Mouse (Mus musculus) spleen, postnatal 14 days (tissue): ENCODE data around the gene Kcnab3.
A peak's percentile ranks its signal among the peaks of the same experiment; 100 is the strongest.

Source experiments
- DNase-seq, 2 experiments: peaks; one replicate each; pipeline ENCODE4 v3.0.0; 2021 to 2022; ENCODE audit warnings: low spot score in 2 of 2

Gene Kcnab3

GRCm38 (mm10) chr11:69369990-69370816 is 44.1 kb downstream of the Kcnab3 start:
- DNase-seq, result no peak

- no peak for DNase-seq
These were observed 44.8 kb downstream of the Kcnab3 start for GRCm38 (mm10) chr11:69370817-69371215.

GRCm38 (mm10) chr11:69371601-69372000 is 45.5 kb downstream of the Kcnab3 start:
- DNase-seq, result no peak

GRCm38 (mm10) chr11:69372056-69372779 is 46.2 kb downstream of the Kcnab3 start:
- DNase-seq, result no peak

GRCm38 (mm10) chr11:69372780-69373170 is 46.7 kb downstream of the Kcnab3 start:
- DNase-seq, result peak in 1 of 2 experiments; percentile 41

GRCm38 (mm10) chr11:69373223-69373965 is 47.3 kb downstream of the Kcnab3 start:
- peak in 1 of 2 experiments; percentile 21 for DNase-seq

- no peak for DNase-seq
These were observed 49.6 kb downstream of the Kcnab3 start for GRCm38 (mm10) chr11:69375646-69376045.

- no peak for DNase-seq
These were observed 51.7 kb downstream of the Kcnab3 start for GRCm38 (mm10) chr11:69377766-69378165.

GRCm38 (mm10) chr11:69379600-69379999 is 53.5 kb downstream of the Kcnab3 start:
- no peak for DNase-seq

GRCm38 (mm10) chr11:69381356-69381755 is 55.3 kb downstream of the Kcnab3 start:
- DNase-seq, result no peak
